Mouse (Mus musculus) spleen, postnatal 0 days (tissue): ENCODE data around the gene Gipc3. TPM values are rescaled to one million over a fixed set of nuclear protein-coding genes. Genes with fewer than 3 reads are reported as not detected.

Experiments used
- polyA plus RNA-seq: library from polyadenylated mRNA; unstranded; fragments of >200 nt; fragmentation: Nextera tagmentation; extraction: Ambion mirVana; gene quantifications from 2 replicates; pipeline ENCODE4 v1.2.1, GENCODE M21; 2015

Gipc3 gene
- polyA plus RNA-seq, 1 experiment from 2014 or later: 0.05 TPM

Other genes starting within 250 kb of the Gipc3 start
- 0.30 and 0.38 TPM in 2 replicates for gene Creb3l3, start 244.4 kb downstream of the Gipc3 start, polyA plus RNA-seq
- 93.5 and 93.8 TPM in 2 replicates for gene Map2k2, start 237.4 kb downstream of the Gipc3 start, polyA plus RNA-seq
- gene Zbtb7a, start 208.0 kb downstream of the Gipc3 start, polyA plus RNA-seq: 59.5 and 59.9 TPM in 2 replicates
- 25.3 and 25.7 TPM in 2 replicates for gene Pias4, start 175.3 kb downstream of the Gipc3 start, polyA plus RNA-seq
- 454 and 484 TPM in 2 replicates for gene Eef2, start 166.6 kb downstream of the Gipc3 start, polyA plus RNA-seq
- 22.4 and 23.8 TPM in 2 replicates for gene Dapk3, start 160.3 kb downstream of the Gipc3 start, polyA plus RNA-seq
- gene 4930442H23Rik, start 159.4 kb downstream of the Gipc3 start, polyA plus RNA-seq: not detected in 2 replicates
- gene Nmrk2, start 141.2 kb downstream of the Gipc3 start, polyA plus RNA-seq: not detected in 2 replicates
- not detected in 2 replicates for gene Atcay, start 112.4 kb downstream of the Gipc3 start, polyA plus RNA-seq
- 0.65 and 0.82 TPM in 2 replicates for gene Zfr2, start 110.1 kb downstream of the Gipc3 start, polyA plus RNA-seq
- gene Matk, start 90.3 kb downstream of the Gipc3 start, polyA plus RNA-seq: 4.1 and 6.0 TPM in 2 replicates
- gene Mrpl54, start 76.3 kb downstream of the Gipc3 start, polyA plus RNA-seq: 126 and 131 TPM in 2 replicates
- 17.8 and 19.1 TPM in 2 replicates for gene Apba3, start 76.3 kb downstream of the Gipc3 start, polyA plus RNA-seq
- gene Tjp3, start 51.7 kb downstream of the Gipc3 start, polyA plus RNA-seq: 0.53 and 1.2 TPM in 2 replicates
- gene Pip5k1c, start 50.3 kb downstream of the Gipc3 start, polyA plus RNA-seq: 15.4 and 20.0 TPM in 2 replicates
- 27.4 and 29.3 TPM in 2 replicates for gene Cactin, start 22.2 kb downstream of the Gipc3 start, polyA plus RNA-seq
- 13.1 and 18.9 TPM in 2 replicates for gene Tbxa2r, start 14.5 kb downstream of the Gipc3 start, polyA plus RNA-seq
- 48.0 and 50.8 TPM in 2 replicates for gene Hmg20b, start 7.2 kb upstream of the Gipc3 start, polyA plus RNA-seq
- gene Mfsd12, start 14.2 kb upstream of the Gipc3 start, polyA plus RNA-seq: 14.5 and 14.7 TPM in 2 replicates
- 2.2 and 2.5 TPM in 2 replicates for gene 4930404N11Rik, start 22.6 kb upstream of the Gipc3 start, polyA plus RNA-seq
- 142 and 145 TPM in 2 replicates for gene Fzr1, start 35.2 kb upstream of the Gipc3 start, polyA plus RNA-seq
- gene Dohh, start 41.2 kb upstream of the Gipc3 start, polyA plus RNA-seq: 71.6 and 73.6 TPM in 2 replicates
- 1.6 and 1.8 TPM in 2 replicates for gene Gm48551, start 41.2 kb upstream of the Gipc3 start, polyA plus RNA-seq
- gene Gm48552, start 45.7 kb upstream of the Gipc3 start, polyA plus RNA-seq: 0.59 TPM in 1 of 2 replicates, not detected in the other
- 2.9 and 3.5 TPM in 2 replicates for gene Smim24, start 49.8 kb upstream of the Gipc3 start, polyA plus RNA-seq
- 23.4 and 30.6 TPM in 2 replicates for gene Nfic, start 112.4 kb upstream of the Gipc3 start, polyA plus RNA-seq
- 0.07 and 0.20 TPM in 2 replicates for gene Celf5, start 139.4 kb upstream of the Gipc3 start, polyA plus RNA-seq
- gene Ncln, start 153.1 kb upstream of the Gipc3 start, polyA plus RNA-seq: 34.4 and 39.8 TPM in 2 replicates
- 16.0 and 23.3 TPM in 2 replicates for gene S1pr4, start 156.9 kb upstream of the Gipc3 start, polyA plus RNA-seq
- 13.1 and 15.7 TPM in 2 replicates for gene Gna15, start 181.0 kb upstream of the Gipc3 start, polyA plus RNA-seq
- 14.8 and 19.3 TPM in 2 replicates for gene Gna11, start 201.9 kb upstream of the Gipc3 start, polyA plus RNA-seq
- gene Aes, start 216.2 kb upstream of the Gipc3 start, polyA plus RNA-seq: 209 and 247 TPM in 2 replicates
- 20.3 and 29.4 TPM in 2 replicates for gene Tle2, start 231.3 kb upstream of the Gipc3 start, polyA plus RNA-seq